In the genomic region with DNA sequence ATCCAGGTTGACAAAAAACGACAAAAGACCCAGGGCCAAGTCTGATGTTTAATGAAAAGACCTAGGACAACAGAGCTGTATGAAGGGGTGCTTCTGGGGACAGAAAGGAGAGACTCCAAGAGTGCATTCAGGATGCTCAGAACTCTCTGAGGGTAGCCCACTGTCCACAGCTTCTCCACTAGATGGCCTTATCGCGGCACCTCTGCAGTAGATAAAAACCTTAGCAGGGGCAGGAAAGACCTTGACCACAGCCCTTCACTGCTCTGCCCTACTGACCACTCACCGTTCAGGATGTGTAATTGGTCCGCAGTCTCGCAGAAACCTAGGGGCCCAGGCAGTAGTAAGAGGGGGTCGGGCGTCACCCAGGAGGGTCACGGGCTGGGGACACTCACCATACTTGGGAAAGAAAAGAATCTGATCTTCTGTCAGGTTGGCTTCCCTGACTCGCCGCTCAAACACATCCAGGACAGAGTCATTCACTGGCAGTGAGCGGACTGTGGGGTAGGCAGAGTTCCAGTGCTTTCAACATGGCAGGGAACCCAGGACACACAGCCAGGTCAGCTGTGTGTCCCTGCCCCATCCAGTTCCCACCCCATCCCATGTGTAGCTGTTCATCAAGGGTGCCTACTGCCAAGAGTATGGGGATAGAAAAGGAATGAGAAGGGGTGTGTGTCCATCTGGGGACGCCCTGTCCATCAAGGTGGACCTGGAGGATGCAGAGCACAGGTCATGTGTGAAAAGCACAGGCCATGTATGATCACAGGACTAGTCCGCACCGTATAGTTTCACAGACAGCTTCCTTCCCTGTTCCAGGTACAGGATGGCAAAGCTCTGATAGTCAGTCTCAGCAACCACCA, we compare ENCODE assay signal across 18 mouse cellular contexts. TPM values are rescaled to one million over a fixed set of nuclear protein-coding genes. Genes with fewer than 3 reads are reported as not detected.
A peak's percentile ranks its signal among the peaks of the same experiment; 100 is the strongest.
DNase-seq lines count a peak whose midpoint lies in the region; ATAC-seq and TF ChIP-seq lines count a peak whose summit lies in the region.
"Had no signal": no experiment of that assay in that cellular context is flagged by ENCODE, and none has a peak within 500 bp of the region (broad histone marks: within the 10 kb centered on the region; RNA-seq: fewer than 3 reads in every experiment).

No protein-coding gene starts in this region.

- H3K27ac ChIP-seq in cerebellum, adult 2 months (ENCODE audit: insufficient read depth, low read length), result no peak overlapping the region
- H3K27ac ChIP-seq in kidney, embryonic 15.5 days, result peak overlapping the region; percentile 54; the same call in 1 of the 2 replicates
- no peak overlapping the region for H3K27ac ChIP-seq in neural tube, embryonic 11.5 days (ENCODE audit: low read depth, low read length)

- H3K27me3 ChIP-seq in cerebellum, adult 2 months (ENCODE audit: control insufficient read depth, insufficient read depth, low read length), result no peaks in the 10 kb centered on the region
- H3K27me3 ChIP-seq in kidney, embryonic 15.5 days, result no peaks in the 10 kb centered on the region
- no peaks in the 10 kb centered on the region for H3K27me3 ChIP-seq in neural tube, embryonic 11.5 days (ENCODE audit: control insufficient read depth, insufficient read depth, low read length)
- H3K27me3 ChIP-seq: hindbrain, embryonic 15.5 days had no signal

- H3K36me3 ChIP-seq in kidney, embryonic 15.5 days, result peaks cover 15% of the 10 kb centered on the region
- peaks cover 2% of the 10 kb centered on the region; the same call in 1 of the 2 replicates for H3K36me3 ChIP-seq in neural tube, embryonic 11.5 days (ENCODE audit: control insufficient read depth, insufficient read depth, low read length)

- no peak for TF ChIP-seq POLR2A in cerebellum, adult 2 months (IDR thresholded peaks at IDR 0.05; ENCODE audit: borderline replicate concordance, insufficient read depth, low read length)

- WGBS in cerebellum, adult 2 months, result 74% methylated on average over 15 of the region's 15 CpGs
- WGBS in kidney, embryonic 15.5 days, result 67% methylated on average over 15 of the region's 15 CpGs
- 73% methylated on average over 15 of the region's 15 CpGs for WGBS in neural tube, embryonic 11.5 days

- no peaks in the 10 kb centered on the region for H3K9me3 ChIP-seq in kidney, embryonic 15.5 days (replicated peaks)
- no peaks in the 10 kb centered on the region for H3K9me3 ChIP-seq in neural tube, embryonic 11.5 days (ENCODE audit: control insufficient read depth, low read length)
- H3K9me3 ChIP-seq: hindbrain, embryonic 15.5 days had no signal

- DNase-seq in cerebellum, adult 2 months, result peak; percentile 19
- no peak for DNase-seq in cerebellum, postnatal 36 days
- DNase-seq in kidney, adult 8-10 months, result no peak
- DNase-seq in neural tube, embryonic 11.5 days (ENCODE audit: low spot score), result no peak
- DNase-seq in neural tube, embryonic 10.5 days (ENCODE audit: extremely low spot score, low spot score), result no peak
- DNase-seq in right cerebral cortex, adult 2 months (ENCODE audit: low spot score in 2 of 2), result no peak
- DNase-seq in yolk sac, embryonic 10.5 days (ENCODE audit: low spot score), result no peak
- DNase-seq: gastrocnemius, postnatal 25 days; kidney, postnatal 14 days; left cerebral cortex, postnatal 4 days had no signal

- no peak overlapping the region for H3K9ac ChIP-seq in kidney, embryonic 15.5 days
- 0 out of 2 replicates have a peak overlapping the region, but pooled peaks have one; percentile 1 for H3K9ac ChIP-seq in neural tube, embryonic 11.5 days (ENCODE audit: low read length)
- H3K9ac ChIP-seq: hindbrain, embryonic 15.5 days had no signal

- H3K4me3 ChIP-seq in cerebellum, adult 2 months (replicated peaks; ENCODE audit: insufficient read depth, low read depth, low read length), result no peak overlapping the region
- H3K4me3 ChIP-seq in kidney, embryonic 15.5 days (replicated peaks), result no peak overlapping the region
- H3K4me3 ChIP-seq in neural tube, embryonic 11.5 days (ENCODE audit: low read depth, low read length), result no peak overlapping the region
- H3K4me3 ChIP-seq: hindbrain, embryonic 15.5 days had no signal

- peaks cover 20% of the 10 kb centered on the region for H3K4me1 ChIP-seq in cerebellum, adult 2 months (ENCODE audit: control insufficient read depth, insufficient read depth, low read length)
- peaks cover 30% of the 10 kb centered on the region for H3K4me1 ChIP-seq in kidney, embryonic 15.5 days
- peaks cover 8% of the 10 kb centered on the region; the same call in 1 of the 2 replicates for H3K4me1 ChIP-seq in neural tube, embryonic 11.5 days (ENCODE audit: control insufficient read depth, insufficient read depth, low read length)

- no peak for TF ChIP-seq CTCF in cerebellum, adult 2 months (IDR thresholded peaks at IDR 0.05; ENCODE audit: borderline replicate concordance, insufficient read depth, low read depth, low read length)

- no peak overlapping the region for H3K4me2 ChIP-seq in kidney, embryonic 15.5 days
- H3K4me2 ChIP-seq in neural tube, embryonic 11.5 days (ENCODE audit: low read depth), result no peak overlapping the region

- ATAC-seq in kidney, embryonic 15.5 days (replicated peaks; ENCODE audit: low FRiP score), result no peak
- no peak for ATAC-seq in neural tube, embryonic 11.5 days (ENCODE audit: insufficient read depth, low FRiP score, low TSS enrichment)
- ATAC-seq: activated CD4-positive, CD25-positive, alpha-beta regulatory T cell, adult 4 months; forebrain, embryonic 14.5 days had no signal

RNA-seq across cellular contexts. Expression of a gene that starts 1.7 kb away (rescaled TPM):
- polyA plus RNA-seq in cerebellum, adult 2 months (2012; rRNA removed), result 54.7 and 59.4 TPM in 2 replicates
- polyA plus RNA-seq in kidney, embryonic 15.5 days (2015; fragmentation: Nextera tagmentation; extraction: Ambion mirVana), result 85.1 and 96.1 TPM in 2 replicates
- 82.4 and 88.3 TPM in 2 replicates for polyA plus RNA-seq in neural tube, embryonic 11.5 days (2014; fragmentation: Nextera tagmentation; extraction: Ambion mirVana)

RNA-seq across cellular contexts. Expression of a gene that starts 2.7 kb away (rescaled TPM):
- polyA plus RNA-seq in cerebellum, adult 2 months (2012; rRNA removed), result 3.6 and 4.2 TPM in 2 replicates
- 6.3 and 7.8 TPM in 2 replicates for polyA plus RNA-seq in kidney, embryonic 15.5 days (2015; fragmentation: Nextera tagmentation; extraction: Ambion mirVana)
- 4.4 and 5.1 TPM in 2 replicates for polyA plus RNA-seq in neural tube, embryonic 11.5 days (2014; fragmentation: Nextera tagmentation; extraction: Ambion mirVana)

RNA-seq across cellular contexts. Expression of a gene that starts 5.1 kb away (rescaled TPM):
- polyA plus RNA-seq in cerebellum, adult 2 months (2012; rRNA removed), result not detected in 2 replicates
- polyA plus RNA-seq in kidney, embryonic 15.5 days (2015; fragmentation: Nextera tagmentation; extraction: Ambion mirVana), result not detected in 2 replicates
- polyA plus RNA-seq in neural tube, embryonic 11.5 days (2014; fragmentation: Nextera tagmentation; extraction: Ambion mirVana), result not detected in 2 replicates
- polyA plus RNA-seq: activated CD4-positive, CD25-positive, alpha-beta regulatory T cell, adult 4 months; brain, embryonic 14.5 days; C2C12; forebrain, embryonic 14.5 days; heart, postnatal 0 days; hindbrain, embryonic 15.5 days; urinary bladder, adult 2 months had no signal

RNA-seq across cellular contexts. Expression of a gene that starts 29.0 kb away (rescaled TPM):
- 2,130 and 2,485 TPM in 2 replicates for polyA plus RNA-seq in cerebellum, adult 2 months (2012; rRNA removed)
- polyA plus RNA-seq in kidney, embryonic 15.5 days (2015; fragmentation: Nextera tagmentation; extraction: Ambion mirVana), result 1.6 and 2.2 TPM in 2 replicates
- polyA plus RNA-seq in neural tube, embryonic 11.5 days (2014; fragmentation: Nextera tagmentation; extraction: Ambion mirVana), result 0.43 TPM in 1 of 2 replicates, not detected in the other
- polyA plus RNA-seq: activated CD4-positive, CD25-positive, alpha-beta regulatory T cell, adult 4 months; C2C12 had no signal

RNA-seq across cellular contexts. Expression of a gene that starts 38.0 kb away (rescaled TPM):
- polyA plus RNA-seq in cerebellum, adult 2 months (2012; rRNA removed), result 196 and 230 TPM in 2 replicates
- 30.4 and 31.8 TPM in 2 replicates for polyA plus RNA-seq in kidney, embryonic 15.5 days (2015; fragmentation: Nextera tagmentation; extraction: Ambion mirVana)
- polyA plus RNA-seq in neural tube, embryonic 11.5 days (2014; fragmentation: Nextera tagmentation; extraction: Ambion mirVana), result 22.0 and 26.3 TPM in 2 replicates

Comparison
In these comparisons a context has a peak if more than half of its experiments do, and no peak if none do; other contexts are left out.
1. DNase-seq: peak in cerebellum, adult 2 months (2 of 2); none in cerebellum, postnatal 36 days (0 of 2), kidney, adult 8-10 months (0 of 2), neural tube, embryonic 11.5 days (single experiment), neural tube, embryonic 10.5 days (single experiment), right cerebral cortex, adult 2 months (0 of 2) and yolk sac, embryonic 10.5 days (single experiment).